Mouse (Mus musculus) thymus, adult 2 months (tissue): ENCODE results near the gene Tmem230.

Experiments
- CTCF ChIP-seq: fragments of 200-500 bp; IDR thresholded peaks from 2 replicates; pipeline ENCODE4 v1.5.1; 2012; ENCODE audit warnings: mild to moderate bottlenecking, control low read depth, low read length, moderate library complexity, borderline replicate concordance; ENCODE audit not compliant: control insufficient read depth, poor library complexity, insufficient read depth; ENCODE audit errors: extremely low read depth
- POLR2A ChIP-seq: fragments of 200-500 bp; IDR thresholded peaks from 2 replicates; pipeline ENCODE4 v1.6.1; 2012; ENCODE audit warnings: mild to moderate bottlenecking, low read length, control low read depth, moderate library complexity; ENCODE audit not compliant: control insufficient read depth, poor library complexity, insufficient read depth; ENCODE audit errors: extremely low read depth

GRCm38 (mm10) chr2:132205549-132205948 lies 42.1 kb downstream of the Tmem230 start:
- no peak for TF ChIP-seq POLR2A
- no peak for TF ChIP-seq CTCF
